Mouse (Mus musculus) gastrocnemius, adult 18-20 months (tissue): ENCODE results near the gene Gm49342. TPM values are rescaled to one million over a fixed set of nuclear protein-coding genes. Genes with fewer than 3 reads are reported as not detected.
"Not testable (repeated sequence)": the region's sequence is repeated elsewhere in the genome, so short reads cannot be mapped to it uniquely, and the experiment has no call there.

Source experiments
- DNase-seq: peaks from one replicate; pipeline ENCODE4 v3.0.0; 2021; ENCODE audit warnings: low spot score
- total RNA-seq, 2 experiments: library from RNA; stranded (reverse); gene quantifications; 2 replicates each; pipeline ENCODE4 v1.2.3; 2021

The Gm49342 gene
- total RNA-seq, 2 experiments from 2014 or later = 2.2 to 6.2 TPM

DNA sequence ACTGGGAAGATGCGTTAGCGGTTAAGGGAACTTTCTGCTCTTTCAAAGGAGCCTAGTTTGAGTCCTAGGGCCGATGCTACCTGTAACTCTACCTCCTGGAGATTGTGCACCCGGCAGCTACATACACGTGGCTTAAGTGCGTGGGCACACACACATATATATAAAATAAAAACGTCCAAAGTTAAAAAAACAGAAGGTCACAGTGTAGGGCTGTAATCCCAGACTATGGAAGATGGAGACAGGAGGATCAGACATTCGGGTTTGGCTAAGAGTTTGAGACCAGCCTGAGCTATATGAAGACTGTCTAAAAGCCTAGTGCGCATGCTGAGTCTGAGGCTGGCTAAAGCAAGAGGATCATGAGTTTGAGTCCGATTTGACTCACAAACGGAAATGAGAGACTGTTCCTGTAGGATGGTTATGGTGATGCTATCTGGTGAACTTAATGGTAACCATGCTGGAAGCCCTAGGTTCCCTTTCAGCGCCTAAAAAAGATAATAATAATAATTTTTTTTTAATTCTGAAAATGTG lies 12.8 kb upstream of the Gm49342 start:
- no peak for DNase-seq

DNA sequence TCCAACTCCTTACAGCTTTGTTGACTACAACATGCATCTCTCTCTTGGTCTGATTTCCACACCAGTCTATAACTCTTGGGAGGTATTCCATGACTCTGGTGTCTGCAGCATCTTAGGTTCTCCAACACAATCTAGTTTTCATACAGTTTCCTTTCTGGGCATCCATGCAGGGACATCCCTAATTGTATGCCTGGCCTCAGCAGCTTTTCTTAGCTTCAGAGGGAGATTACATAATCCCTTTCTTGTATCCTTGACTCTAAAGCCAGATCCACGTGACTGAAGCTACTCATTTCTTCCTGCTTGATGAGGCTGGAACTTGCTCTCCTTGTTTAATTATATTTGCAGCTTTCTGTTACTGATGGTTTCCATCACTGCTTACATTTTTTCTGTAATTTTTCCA lies 7.7 kb upstream of the Gm49342 start:
- no peak for DNase-seq

DNA sequence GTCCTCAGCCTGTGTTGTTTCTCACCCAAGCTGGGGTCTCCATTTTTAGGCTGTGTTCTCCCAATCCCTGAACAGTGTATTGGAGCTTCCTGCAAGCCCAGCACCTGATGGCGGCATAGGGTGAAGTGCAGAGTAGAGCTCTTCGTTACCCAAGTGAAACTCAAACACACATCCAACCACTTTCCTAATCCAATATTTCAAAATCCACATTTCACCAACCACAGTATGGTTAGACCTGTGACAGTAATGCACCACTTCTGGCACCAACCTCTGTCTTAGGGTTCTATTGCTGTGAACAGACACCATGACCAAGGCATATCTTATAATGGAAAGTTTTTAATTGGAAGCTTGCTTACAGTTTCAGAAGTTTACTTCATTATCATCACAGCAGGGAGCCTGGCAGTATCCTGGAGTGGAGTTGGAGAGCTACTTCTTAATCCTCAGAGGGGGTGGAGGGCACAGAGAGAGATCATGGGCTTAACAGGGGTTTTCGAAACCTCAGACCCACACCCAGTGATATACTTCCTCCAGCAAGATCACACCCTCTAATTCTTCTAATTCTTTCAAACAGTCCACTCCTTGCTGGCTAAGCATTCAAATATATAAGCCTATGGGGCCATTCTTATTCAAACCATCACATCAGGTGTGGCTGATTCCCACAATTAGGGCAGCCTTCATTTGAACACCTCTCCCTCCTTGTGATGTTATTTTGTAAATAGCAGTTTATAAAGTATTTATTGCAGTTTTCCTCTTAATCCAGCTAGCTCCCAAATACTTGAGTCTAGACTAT lies 6.0 kb upstream of the Gm49342 start:
- DNase-seq = no peak

DNA sequence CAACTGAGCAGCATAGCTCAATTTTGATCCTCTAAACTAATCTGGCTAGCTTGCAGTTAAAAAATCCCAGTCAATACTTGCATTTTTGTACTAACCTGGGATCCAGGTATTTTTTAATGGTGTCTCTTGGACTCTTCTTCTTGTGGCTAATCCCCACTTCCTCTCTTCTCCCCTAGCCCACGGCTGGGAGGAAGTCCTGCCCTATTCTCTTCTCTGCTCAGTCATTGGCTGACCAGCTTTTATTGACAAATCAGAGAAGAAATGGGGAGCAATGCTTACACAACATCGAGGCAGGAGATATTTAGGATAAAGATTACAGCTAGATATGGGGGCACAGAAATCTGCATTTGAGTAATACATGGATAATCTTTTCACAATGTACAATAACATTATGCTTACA lies 5.4 kb upstream of the Gm49342 start:
- DNase-seq = no peak

DNA sequence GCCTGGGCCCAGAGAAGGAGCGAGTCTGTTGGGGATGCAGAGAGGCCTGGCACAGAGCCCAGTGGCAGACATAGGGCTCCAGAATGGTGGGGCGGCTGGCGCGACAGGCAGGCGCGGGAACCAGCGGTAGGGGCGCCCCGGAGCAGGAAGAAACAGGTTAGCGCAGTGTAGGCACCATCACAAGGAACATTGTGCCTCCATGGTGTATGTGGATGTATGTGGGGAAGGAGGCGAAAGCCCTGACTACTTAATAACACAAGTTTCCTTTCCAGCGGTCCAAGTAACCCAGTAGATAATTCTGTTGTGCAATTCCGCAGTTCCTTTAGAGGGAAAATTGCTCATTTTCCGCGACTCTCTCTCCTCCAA lies 334 bp downstream of the Gm49342 start:
- not testable (repeated sequence) for DNase-seq

DNA sequence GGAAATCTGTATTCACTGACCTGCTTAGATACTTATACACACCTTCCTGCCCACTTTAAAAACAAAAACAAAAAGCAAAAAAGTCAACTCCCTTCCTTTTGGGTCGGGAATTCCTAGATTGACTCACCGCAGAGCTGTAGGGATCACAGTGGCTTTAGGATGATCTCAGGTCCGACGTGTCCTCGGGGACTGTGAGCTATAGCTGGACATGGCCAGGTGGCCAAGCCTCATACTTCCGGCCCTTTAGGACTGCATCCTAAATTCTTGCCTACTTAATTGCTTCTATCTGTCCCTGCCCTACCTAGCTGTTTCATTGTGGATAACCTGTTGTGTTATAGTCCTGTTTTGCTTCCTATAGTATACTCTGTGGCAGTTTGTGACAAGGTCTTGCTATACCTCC lies 764 bp downstream of the Gm49342 start:
- DNase-seq = not testable (repeated sequence)

DNA sequence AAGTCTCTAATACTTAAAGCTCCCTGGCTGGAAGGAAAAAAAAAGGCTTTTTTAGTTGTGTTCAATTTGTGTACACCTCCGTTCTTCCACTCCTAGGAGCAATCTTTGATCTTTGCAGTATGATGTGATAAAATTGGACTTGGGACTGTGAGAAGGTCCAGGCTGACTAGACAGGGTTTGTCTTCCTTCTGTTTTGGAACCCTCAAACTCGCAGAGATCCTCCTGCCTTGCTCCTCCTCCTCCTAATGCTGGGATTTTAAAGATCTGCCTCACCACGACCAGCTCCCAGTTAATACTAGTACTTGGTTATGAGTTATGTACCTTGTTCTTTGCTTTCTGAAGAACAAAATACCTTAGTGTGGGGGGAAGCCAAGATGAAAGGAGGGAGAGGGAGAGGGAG lies 1.2 kb downstream of the Gm49342 start:
- DNase-seq = not testable (repeated sequence)

DNA sequence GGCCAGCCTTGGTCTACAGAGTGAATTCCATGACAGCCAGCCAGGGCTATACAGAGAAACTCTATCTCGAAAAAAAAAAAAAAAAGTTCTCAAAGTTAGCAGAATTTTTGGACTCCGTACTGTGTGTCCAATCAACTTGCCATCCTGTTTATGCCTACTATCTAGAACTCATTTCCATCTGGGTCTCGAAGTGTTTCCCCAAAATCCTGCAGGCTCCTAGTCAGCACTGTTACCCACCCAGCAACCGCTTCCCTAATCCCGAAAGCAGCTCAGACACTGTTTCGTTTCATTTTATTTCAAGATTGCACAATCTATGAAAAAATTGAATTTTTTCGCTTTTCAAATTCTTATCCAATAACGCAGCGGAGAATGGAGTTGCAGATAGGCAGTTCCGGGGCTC lies 11.2 kb downstream of the Gm49342 start:
- peak; percentile 23 for DNase-seq

DNA sequence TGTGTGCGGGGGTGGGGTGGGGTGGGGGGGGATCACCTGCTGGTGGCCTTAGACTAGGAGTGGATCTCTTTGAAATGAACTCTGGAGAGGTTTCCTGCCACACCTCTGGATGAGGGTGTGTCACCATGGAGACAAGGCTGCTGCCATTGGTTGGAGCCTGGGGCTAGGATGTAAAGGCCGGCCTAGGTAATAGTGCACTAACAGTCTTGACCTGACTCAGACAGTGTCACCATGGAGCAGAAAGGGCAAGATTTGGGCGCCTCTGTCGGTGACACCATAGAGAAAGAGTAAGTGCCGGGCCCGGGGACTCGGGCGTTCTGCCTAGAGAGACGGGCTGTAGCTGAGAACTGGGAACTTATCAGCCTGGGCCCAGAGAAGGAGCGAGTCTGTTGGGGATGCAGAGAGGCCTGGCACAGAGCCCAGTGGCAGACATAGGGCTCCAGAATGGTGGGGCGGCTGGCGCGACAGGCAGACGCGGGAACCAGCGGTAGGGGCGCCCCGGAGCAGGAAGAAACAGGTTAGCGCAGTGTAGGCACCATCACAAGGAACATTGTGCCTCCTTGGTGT lies 11.7 kb downstream of the Gm49342 start, which contains the start of gene Pnp2:
Gene Pnp2 (plus strand): TSS at position 51 of the 567 bp plus-strand sequence.
- peak; percentile 27 for DNase-seq

DNA sequence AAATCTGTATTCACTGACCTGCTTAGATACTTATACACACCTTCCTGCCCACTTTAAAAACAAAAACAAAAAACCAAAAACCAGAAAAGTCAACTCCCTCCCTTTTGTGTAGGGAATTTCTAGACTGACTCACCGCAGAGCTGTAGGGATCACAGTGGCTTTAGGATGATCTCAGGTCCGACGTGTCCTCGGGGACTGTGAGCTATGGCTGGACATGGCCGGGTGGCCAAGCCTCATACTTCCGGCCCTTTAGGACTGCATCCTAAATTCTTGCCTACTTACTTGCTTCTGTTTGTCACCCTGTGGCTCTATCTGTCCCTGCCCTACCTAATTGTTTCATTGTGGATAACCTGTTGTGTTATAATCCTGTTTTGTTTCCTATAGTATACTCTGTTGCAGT lies 12.4 kb downstream of the Gm49342 start:
- DNase-seq = not testable (repeated sequence)

DNA sequence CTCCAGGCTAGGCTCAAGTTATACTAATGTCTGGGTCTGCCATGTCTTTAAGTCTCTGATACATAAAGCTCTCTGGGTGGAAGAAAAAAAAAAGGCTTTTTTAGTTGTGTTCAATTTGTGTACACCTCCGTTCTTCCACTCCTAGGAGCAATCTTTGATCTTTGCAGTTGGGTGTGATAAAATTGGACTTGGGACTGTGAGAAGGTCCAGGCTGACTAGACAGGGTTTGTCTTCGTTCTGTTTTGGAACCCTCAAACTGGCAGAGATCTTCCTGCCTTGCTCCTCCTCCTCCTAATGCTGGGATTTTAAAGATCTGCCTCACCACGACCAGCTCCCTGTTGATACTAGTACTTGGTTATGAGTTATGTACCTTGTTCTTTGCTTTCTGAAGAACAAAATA lies 12.8 kb downstream of the Gm49342 start:
- DNase-seq = not testable (repeated sequence)

DNA sequence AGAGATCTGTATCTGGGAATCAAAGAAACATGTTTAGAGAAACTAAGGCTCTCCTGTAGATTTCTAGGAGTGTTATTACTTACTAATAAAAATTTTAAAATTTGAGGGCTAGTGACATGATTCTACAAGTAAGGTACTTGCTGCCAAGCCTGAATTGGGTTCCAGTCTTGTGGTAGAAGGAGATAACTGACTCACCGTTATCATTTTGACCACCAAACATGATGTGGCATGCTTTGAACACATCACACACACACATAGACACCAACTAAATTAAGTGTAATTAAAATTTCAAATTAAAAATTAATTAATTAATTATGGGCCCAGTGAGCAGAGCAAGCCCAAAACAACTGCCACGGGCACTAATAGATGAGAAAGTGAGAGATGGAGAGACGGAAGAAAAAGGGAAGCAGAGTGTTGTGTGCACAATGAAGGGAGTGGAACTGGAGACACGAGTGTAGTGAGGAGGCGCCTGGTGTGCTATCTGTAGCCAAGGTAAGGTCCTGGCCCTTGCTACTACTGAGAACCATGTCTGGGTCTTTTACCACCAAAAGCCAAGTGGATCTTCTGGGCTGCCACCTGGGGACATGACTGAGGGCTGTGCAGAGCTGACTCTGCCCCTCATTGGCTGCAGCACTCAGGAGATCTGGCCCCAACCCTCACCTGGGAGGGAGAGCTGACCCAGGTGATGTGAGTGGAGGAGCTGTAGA lies 14.1 kb downstream of the Gm49342 start:
- DNase-seq = not testable (repeated sequence)

DNA sequence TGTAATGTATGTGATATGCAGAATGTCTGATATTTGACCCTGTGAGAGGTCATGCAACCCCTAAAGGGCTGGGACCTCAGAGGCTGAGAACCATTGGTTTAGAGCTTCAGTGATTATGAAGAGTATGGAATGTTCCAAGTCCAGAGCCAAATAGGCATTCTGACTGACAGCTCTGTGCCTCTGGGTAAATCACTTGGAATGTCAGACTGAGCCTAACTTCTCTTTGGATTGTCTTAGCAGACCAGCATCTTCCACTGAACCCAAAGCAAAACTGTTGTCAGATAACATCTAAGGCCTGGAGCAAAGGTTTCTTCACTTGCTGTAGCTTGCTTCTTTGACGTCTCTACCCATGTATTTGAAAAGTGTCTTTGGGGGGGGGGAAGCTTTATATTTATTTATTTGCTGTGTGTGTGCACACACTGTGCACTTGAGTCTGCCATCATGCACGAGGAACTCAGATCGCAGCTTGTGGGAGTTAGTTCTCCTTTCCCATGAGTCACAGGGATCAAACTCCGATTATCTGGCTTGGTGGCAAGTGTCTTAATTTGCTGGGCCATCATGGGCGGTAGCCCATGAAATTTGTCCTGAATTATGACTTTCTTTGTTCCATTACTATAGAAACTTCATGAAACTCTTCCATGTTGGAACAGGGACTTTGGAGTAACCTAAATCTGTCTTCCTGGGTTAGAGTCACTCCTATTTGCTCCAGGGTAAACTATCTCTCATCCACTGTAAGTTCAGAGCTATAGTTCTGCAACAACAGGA lies 24.1 kb downstream of the Gm49342 start:
- DNase-seq = no peak

DNA sequence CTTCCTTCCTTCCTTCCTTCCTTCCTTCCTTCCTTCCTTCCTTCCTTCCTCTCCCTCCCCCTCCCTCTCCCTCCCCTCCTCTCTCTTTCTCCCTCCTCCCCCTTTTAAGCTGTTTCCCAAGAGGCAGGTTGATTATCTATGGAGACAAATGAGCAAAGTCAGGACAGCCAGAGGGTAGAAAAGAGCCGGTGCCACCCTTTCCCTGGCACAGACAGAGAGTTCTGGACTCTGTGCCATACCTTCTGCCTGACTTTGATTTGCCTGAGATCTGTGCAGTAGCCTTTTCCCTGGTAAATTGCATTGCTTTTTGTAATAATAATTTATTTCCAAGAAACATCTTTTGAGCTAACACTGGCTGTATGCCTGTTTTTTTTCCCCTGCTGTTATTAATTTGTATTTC lies 24.7 kb downstream of the Gm49342 start:
- no peak for DNase-seq

DNA sequence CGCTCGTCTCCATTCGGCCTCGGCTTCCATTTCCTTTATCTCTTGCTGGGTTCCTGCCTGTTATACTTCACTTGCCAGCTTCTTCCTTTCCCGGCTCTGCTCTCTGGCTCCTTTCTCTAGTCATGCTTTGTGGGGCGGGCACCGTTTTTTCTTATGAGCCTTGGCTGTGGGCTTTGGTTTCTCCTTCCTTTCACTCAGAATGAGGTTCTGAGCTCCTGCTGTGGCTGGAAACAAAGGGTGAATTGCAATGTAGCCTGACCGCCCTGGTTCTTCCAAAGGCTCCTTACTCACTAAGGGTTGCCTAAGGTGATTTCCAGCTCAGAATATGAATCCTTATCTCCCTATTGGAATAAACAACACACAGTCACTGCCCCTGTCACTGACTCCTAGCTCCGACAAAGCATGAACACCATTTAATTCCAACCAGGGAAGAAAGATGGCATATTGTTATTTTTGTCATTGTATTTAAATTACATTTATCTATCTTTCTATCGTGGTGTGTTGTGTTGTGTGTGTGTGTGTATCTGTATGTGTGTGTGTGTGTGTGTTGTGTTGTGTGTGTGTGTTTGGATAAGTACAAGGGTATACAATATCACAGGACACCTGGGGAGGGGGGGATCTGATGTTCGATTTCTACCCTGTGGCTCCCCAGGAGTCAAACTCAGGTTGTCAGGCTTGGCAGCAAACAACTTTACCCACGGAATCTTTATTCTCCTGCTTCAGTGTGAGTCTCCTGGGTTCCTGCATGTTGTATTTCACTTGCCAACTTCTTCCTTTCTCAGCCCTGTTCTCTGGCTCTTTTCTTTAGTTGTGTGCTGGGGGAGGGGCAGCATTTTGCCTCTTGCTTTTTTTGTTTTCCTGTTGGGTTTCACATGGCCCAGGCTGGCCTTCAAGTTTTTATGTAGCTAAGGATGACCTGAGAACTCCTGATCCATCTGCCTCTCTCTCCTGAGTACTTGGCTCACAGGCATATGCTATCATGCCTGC lies 25.5 kb downstream of the Gm49342 start:
- DNase-seq = no peak

DNA sequence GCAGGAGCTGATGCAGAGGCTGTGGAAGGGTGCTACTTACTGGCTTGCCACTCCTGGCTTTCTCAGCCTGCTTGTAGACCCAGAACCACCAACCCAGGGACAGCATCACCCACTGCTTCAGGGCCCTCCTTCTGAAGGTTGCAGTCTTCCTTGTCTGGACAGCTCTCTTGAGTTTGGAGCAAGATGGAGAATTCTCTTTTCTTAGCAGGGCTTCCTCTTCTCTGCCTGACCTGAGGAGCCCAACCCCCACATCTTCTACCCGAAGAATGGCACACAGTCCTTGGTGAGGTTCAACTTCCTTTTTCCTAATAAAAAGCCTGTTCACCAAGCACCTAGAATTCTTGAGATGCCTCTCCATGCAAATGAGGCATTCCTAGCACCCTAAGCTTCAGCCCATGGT lies 26.5 kb downstream of the Gm49342 start:
- no peak for DNase-seq

DNA sequence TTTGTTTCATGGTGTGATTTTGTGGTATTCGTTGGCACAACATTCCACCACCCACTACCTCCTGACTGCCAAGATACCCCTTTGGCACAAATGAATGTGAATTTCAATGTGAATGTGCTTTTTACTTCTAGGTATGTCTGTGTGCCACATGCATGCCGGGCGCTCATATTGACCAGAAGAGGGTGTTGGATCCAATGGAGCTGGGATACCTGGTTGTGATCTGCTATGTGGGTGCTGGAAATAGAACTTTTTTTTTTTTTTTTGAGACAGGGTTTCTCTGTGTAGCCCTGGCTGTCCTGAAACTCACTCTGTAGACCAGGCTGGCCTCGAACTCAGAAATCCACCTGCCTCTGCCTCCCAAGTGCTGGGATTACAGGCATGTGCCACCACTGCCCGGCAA lies 28.7 kb downstream of the Gm49342 start:
- not testable (repeated sequence) for DNase-seq

DNA sequence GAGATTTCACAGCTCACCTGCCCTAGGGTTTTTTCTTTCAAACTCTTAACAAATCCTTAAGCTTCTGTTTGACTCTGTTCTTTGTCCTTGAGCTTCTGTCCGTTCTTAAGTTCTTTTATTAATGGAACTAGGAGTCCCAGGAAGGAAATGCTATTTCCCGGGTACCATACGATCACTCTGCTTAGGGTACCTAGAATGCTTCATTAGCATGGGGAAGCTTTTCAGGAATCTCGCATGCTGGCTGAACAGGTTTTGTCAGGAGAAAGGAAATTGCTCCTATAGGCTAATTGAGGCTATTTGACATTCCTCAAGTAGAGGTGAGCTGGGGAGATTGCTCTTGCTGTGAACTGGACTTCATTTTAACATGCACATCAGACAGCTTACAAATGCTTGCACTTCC lies 29.4 kb downstream of the Gm49342 start:
- no peak for DNase-seq

DNA sequence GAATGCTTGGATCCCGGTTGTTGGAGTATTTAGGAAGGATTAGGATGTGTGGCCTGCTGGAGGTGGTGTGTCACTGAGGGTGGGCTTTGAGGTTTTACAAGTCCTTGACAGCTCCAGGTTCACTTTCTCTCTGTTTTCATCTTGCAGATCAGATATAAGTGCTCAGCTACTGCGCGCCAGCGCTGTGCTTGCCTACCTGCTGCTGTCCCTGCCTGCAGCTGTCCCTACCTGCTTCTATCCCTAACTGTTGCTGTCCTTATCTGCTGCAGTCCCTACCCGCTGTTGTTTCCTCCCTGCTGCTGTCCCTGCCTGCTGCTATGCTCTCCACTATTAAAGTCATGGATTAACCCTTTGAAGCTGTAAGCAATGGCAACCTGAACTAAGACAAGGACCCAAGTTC lies 30.7 kb downstream of the Gm49342 start:
- DNase-seq = no peak

DNA sequence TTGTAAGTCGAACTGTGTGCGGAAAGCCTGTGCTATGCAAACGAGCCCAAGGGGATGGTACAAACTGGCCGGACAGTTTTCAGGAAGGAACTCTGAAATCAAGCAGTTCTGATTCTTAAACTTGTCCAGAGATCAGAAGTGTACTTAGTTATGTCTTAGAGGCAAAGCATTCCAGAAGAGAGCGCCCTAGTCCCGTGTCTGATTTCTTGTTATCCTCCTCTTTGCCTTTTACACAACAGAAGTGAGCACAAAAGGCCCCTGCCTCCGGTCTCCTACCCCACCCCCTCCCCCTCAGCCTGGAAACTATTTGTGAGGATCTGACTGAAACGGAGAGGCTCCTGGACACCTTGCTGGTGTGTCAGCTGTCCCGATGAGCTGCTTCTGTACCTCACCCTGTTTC lies 32.4 kb downstream of the Gm49342 start:
- no peak for DNase-seq
